Mouse (Mus musculus): ENCODE data around the gene Gnai2.
"Not testable (repeated sequence)": the region's sequence is repeated elsewhere in the genome, so short reads cannot be mapped to it uniquely, and the experiment has no call there.

The Gnai2 gene

DNA sequence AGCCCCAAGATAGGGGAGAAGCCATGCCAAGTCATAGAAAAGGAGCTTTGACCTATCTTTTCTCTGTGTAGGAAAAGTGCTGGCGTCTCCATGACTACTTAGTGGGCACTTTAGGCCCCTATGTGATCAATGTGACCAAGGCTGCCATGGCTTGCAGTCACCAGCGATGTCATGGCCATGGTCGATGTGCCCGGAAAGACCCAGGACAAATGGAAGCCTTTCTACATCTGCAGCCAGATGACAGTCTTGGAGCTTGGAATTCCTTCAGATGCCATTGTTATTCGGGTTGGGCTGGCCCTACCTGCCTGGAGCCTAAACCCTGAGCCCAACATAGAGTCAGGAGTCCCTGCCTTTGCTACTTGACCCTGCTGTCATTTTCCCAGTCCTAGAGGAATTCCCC, 48.7 kb downstream of the Gnai2 start:
- DNase-seq, result no peak

DNA sequence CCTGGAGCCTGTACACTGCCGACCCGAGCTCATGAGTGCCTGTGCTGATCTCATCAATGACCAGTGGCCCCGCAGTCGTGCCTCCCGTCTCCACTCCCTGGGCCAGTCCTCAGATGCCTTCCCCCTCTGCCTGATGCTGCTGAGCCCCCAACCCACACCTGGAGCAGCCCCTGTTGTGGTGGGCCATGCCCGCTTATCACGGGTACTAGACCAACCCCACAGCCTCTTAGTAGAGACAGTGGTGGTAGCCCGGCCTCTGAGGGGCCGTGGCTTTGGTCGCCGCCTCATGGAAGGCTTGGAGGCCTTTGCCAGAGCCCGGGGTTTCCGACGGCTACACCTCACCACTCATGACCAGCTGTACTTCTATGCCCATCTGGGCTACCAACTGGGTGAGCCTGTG, 52.0 kb downstream of the Gnai2 start:
- DNase-seq, result no peak

DNA sequence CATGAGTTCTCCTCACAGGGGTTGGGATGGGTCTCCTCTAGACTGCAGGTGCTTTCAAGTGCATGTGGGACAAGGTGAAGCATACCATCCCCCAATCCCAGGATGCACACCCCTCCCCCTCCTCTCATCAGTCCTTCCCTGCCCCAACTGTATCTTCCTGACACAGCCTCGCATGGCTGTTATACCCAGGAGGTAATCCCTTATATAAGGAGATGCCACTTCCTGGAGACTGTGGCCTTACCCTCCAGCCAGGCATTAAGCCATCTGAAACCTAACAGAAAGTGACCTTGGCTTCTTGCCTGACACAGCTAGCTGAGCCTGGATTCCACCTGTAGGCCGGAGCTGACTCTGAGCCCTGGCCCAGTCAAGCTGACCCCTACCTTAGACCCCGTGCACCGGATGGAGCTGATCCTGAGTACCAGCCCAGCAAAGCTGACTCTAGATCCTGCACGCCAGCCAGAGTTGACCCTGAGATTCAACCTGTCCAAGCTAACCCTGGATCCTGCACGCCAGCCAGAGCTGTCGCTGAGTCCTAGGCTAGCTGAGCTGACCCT, 52.6 kb downstream of the Gnai2 start:
- no peak for DNase-seq

- DNase-seq, result no peak
Measured at GRCm38 (mm10) chr9:107581584-107581983, 53.6 kb downstream of the Gnai2 start.

- DNase-seq, result peak; percentile 76 to 78
Measured at GRCm38 (mm10) chr9:107580501-107581317, 54.5 kb downstream of the Gnai2 start, which contains the start of gene Hyal3. Hyal3 (plus strand) TSS chr9:107580818.

DNA sequence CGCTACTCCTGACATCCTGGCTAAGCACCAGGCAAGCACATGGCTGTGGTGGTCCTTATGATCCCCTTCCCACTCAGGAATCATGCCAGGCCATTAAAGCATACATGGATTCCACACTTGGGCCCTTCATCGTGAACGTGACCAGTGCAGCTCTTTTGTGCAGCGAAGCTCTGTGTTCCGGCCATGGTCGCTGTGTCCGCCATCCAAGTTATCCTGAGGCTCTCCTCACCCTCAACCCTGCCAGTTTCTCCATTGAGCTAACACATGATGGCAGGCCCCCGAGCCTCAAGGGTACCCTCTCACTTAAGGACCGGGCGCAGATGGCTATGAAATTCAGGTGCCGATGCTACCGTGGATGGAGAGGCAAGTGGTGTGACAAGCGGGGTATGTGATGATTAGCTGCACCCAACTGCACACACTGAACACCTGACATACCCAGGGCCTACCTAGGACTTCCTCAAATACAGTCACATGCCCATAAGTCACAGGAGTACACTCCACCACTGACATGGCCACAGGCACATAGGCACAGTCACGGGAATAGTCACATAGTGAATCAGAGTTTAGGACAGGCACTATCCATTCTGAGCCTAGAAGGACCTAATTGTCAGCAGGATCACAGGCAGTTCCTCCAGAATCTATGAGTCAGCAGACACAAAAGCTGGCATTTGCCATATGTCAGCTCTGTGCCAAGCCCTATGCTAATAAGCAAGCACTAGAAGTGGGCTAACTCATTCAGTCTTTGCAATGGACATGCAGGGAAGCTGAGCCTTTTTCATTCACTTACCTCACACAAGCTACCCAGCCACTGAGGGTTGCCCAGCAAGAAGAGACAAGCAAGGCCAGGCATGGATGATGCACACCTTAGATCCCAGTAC, 55.9 kb downstream of the Gnai2 start:
- peak; percentile 42 to 51 for DNase-seq

- no peak for DNase-seq
Measured at GRCm38 (mm10) chr9:107578587-107578986, 56.6 kb downstream of the Gnai2 start, which contains the start of gene Naa80. Naa80 (plus strand) TSS chr9:107578887.

GRCm38 (mm10) chr9:107577871-107578270, 57.3 kb downstream of the Gnai2 start:
- no peak for DNase-seq

- DNase-seq, result no peak
Measured at GRCm38 (mm10) chr9:107576357-107577107, 58.6 kb downstream of the Gnai2 start, which contains the start of gene Hyal1. Hyal1 (plus strand) TSS chr9:107576927.

- DNase-seq, result no peak
Measured at GRCm38 (mm10) chr9:107575579-107576356, 59.4 kb downstream of the Gnai2 start.

- DNase-seq, result not testable (repeated sequence)
Measured at GRCm38 (mm10) chr9:107573774-107574173, 61.4 kb downstream of the Gnai2 start.

- DNase-seq, result no peak
Measured at GRCm38 (mm10) chr9:107572327-107572662, 62.9 kb downstream of the Gnai2 start.

DNA sequence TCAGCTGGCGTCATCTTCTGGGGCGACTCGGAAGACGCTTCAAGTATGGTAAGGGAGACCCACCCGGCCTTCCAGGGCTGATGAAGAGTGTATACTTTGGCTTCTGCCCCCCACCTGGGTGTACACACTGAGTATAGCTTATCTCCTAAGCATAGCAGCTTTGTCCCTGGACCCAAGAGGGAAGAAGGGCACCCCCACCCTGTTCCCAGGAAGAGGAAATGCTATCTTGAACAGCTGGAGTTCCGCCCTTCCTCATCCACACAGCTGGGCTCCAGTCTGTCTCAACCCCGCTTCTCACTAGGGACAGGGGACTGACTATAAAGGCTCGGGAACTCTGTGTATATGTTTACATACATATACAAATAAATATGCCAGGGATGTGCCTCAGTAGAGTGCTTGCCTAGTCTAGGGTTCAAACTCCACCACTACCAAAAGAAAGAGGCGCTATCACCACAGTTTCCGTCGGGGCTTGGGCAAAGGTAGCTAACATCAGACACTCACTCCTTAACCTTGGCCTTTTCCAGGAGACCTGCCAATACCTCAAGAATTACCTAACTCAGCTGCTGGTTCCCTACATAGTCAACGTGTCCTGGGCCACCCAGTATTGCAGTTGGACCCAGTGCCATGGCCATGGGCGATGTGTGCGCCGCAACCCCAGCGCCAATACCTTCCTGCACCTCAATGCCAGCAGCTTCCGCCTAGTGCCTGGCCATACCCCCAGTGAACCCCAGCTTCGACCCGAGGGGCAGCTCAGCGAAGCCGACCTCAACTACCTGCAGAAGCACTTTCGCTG, 63.4 kb downstream of the Gnai2 start:
- DNase-seq, result no peak

DNA sequence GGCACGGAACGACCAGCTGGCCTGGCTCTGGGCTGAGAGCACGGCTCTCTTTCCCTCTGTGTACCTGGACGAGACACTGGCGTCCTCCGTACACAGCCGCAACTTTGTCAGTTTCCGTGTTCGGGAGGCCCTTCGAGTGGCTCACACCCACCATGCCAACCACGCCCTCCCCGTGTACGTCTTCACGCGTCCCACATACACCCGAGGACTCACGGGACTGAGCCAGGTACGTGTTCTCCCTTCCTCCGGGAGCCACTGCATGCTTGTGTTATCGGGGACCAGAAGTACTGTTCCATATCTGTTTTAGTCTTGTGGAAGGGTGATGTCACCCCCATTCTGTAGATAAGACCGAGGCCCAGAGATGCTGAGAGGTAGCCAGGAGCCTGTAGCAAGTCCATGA, 64.3 kb downstream of the Gnai2 start:
- DNase-seq, result no peak

DNA sequence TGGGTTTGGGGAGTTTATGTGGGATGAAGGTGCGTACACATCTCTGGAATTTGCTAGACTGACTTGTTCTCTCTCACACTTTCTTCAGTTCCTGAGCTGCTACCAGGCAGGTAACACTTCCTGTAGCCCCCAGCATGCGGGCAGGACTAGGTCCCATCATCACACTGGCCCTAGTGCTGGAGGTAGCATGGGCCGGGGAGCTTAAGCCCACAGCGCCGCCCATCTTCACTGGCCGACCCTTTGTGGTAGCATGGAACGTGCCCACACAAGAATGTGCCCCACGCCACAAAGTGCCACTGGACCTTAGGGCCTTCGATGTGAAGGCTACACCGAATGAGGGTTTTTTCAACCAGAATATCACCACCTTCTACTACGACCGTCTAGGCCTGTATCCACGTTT, 65.2 kb downstream of the Gnai2 start:
- no peak for DNase-seq

GRCm38 (mm10) chr9:107569270-107569669, 65.9 kb downstream of the Gnai2 start:
- DNase-seq, result no peak

DNA sequence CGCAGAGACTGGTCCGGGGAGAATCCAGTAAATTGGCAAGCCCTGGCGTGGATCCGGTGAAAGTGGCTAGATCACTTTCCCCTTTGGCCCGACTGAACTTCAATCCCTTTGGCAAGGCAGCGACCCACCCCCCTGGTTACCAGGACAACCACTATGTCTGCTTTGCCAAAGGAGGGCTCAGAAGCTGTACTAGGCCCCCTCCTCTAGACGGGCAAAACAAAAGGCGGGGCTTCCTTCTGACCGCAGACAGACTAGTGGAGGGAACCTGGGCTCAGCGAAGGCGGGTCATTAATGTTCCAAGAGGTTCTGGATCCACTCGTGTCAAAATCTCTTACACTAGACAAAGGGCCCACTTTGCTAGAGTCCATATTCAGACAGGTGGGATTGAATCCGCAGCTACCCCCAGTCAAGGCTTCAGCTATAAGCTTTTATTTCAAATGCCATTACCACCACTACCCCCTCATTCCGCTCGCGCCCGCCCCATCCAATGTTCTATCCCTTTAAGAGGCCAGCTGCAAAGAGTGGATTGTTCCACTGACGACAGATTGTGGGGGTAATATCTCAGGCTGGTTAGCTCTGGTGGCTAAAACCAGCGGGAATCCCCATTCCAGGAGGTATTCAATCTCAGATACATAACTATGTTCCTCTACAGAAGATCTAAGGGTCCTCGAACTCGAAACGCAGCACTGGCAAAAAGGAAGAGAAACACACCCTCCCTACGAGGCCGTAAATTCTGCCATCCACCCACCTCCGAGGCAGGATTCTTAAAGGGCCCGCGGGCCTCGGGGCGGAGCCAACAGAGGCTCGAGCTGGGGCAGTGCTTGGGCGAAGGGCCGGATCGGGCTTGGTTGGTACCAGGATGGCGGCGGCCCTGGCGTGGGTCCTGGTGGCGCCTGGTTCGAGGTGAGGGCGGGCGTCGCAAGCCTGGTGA, 66.6 kb downstream of the Gnai2 start:
- peak; percentile 85 for DNase-seq

DNA sequence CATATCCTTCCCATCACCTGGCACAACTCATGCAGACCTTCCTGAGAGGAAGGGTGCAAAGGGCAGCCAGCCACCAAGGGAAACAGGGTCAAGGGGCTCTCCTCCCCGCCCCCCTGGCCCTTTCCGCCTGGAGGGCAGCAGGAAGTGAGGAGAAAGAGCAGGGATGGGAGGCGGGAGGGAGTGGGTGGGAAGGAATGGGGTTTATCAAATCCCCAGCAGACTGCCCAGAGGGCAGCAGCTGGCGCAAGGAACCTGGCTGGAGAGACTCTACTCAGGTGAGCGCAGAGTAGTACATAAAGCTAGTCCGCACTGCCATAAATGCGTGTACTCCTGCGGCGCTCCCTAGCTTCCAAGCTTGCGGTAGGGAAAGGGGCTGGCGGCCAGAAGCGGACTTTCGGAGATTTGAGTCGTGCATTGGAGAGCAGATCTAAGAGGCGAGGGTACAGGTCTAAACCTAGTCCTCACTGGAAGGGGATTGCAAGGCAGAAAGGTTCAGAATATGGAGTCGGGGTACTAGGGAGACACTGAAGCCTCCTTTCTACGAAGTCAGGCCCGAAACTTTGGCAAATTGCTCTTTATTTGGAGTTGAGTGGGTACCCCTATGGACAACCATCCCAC, 67.4 kb downstream of the Gnai2 start, which contains the start of gene Hyal2:
Gene Hyal2 (plus strand): TSS at position 244 of the 618 bp plus-strand sequence.
- no peak for DNase-seq

DNA sequence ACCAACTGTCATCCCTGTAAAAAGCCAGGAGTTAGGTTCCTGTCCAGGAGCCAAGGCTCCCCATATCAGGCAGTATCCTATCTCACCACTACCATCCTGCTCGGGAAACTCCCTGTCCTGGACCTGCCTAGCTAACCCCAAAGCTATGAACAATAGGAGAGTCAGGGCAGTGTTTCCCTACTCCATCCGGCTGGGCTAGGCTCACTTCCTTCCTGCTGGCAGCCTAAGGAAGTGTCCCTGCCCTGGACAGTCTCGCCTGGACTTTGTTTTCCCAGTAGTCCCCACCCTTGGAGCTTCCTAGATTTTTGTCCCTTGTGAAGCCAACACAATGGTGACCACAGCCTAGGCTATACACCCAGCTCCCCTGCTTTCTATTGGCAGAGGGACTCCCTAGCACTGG, 68.3 kb downstream of the Gnai2 start:
- no peak for DNase-seq

Data from B cell, adult 2 months (primary cell).